Mouse (Mus musculus): ENCODE data around the gene Sprr2a2. TPM values are rescaled to one million over a fixed set of nuclear protein-coding genes. Genes with fewer than 3 reads are reported as not detected.
"Not testable (repeated sequence)": the region's sequence is repeated elsewhere in the genome, so short reads cannot be mapped to it uniquely, and the experiment has no call there.

The Sprr2a2 gene
- polyA plus RNA-seq (2015; fragmentation: Nextera tagmentation; extraction: Ambion mirVana) = 246 and 255 TPM in 2 replicates

DNA sequence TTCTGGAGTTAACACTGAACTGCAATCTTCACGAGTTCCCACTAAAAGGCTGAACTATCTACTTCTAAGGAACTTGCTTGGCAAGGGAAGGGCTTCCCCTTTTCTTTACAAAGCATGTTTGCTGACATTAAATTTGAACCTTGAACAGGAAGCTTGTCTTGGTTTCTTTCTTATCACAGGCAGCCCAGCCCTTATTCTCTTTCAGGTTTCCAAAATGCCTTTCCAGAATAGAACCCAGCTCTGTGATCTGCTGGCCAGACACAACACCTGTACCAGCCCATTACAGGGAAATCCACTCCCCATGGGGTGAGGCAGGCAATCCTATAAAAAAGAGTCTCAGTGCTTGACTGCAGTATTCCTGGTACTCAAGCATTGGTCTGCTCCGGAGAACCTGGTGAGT is at the start of gene Sprr2a2, which contains the start of gene Sprr2a1:
TSS of gene Sprr2a2 (plus strand) at position 352 of the 400 bp plus-strand sequence.
TSS of gene Sprr2a1 (plus strand) at position 231 of the 400 bp plus-strand sequence.
- DNase-seq (ENCODE audit: low spot score) = not testable (repeated sequence)

DNA sequence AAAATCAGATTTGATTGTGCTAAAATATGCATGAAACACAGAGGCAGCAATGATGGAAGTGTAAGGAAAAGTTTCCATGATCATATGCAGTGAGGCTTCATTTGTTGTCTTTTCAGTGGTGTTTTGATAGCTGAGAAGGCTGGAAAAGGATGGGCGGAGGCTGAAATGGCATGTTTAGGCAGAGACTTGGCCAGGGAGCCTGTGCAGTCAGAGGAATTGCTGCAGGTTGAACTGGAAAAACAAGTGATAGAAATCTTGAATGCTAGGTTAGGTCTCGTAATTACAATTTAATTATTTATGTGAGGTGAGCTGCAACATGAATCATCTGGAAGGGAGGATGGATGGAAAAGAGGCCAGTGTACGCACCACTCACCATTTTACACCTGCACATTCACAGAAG is 45.9 kb upstream of the Sprr2a2 start:
- no peak for DNase-seq (ENCODE audit: low spot score)

DNA sequence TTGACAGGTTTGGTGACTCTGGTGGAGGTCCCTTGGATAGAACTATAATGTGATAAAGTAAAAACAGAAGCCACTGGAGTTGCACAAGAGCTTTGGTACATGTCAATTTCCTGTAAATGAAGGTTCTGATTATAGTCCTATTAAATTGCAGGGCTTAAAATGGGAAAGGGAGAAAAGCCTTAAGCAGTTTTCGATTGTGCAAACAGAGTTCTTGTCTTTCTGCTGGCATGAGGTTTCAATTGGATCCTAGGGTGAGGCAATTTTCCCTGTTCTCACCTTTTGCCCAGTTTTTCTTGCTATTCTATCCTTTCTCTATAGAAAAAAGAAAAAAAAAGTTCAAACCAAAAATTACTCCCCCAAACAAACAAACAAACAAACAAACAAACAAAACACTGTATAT is 38.8 kb upstream of the Sprr2a2 start:
- no peak for DNase-seq (ENCODE audit: low spot score)

DNA sequence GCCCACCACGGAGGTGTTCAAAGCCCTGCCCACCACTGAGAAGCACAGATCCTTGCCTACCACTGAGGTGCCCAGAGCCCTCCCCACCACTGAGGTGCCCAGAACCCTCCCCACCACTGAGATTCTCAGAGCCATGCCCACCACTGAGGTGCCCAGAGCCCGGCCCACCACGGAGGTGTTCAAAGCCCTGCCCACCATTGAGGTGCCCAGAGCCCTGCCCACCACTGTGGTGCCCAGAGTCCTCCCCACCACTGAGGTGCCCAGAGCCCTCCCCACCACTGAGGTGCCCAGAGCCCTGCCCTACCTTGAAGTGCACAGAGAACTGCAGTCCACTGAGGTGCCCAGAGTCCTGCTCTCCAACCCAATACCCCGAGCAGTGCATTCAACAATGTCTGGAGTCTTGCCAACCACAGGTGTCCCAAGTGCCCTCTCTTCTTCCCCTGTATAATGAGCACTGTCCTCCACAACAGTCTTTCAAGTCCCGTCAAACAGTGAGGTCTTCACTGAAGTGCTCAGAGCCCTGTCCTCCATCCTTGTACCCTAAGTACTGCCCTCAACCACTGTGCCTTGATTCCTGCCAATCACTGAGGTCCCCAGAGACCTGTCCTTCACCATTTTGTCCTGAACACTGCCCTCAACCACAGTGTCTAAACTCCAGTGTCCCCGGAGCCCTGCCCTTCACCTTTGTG is 20.1 kb upstream of the Sprr2a2 start:
- no peak for DNase-seq (ENCODE audit: low spot score)

DNA sequence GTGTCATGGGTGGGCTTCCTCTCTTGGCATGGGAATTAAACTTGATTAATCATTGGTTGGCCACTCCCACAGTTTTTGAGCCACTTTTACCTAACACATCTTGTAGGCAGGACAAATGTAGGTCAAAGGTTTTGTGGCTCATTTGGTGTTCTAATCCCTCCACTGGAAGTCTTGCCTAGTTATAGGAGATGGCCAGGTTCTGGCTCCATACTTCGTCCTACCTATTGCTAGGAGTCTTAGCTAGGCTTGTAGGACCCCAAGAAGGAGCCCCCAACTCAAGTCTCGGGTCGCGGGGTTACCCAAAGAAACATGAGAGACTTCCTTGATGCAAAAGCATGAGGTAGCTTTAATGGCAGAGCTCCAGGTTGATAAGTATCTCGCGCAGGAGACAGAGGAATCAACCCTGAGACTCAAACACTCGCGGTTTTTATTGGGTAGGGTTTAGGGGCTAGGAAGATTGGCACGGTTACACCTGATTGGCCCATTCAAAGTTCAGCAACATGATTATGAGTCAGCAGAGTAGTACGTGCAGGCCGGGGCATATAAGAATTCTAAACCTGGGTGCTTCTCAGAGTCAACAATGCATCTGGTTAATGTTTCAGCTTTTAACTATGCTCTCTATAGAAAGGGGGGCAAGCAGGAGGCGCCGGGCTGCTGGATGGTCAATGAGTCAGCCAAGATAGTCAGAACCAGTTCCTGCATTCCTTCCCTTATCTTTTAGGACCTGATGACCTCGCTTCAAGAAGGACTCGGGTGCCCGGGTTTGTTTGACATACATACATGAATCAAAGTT is 4.4 kb upstream of the Sprr2a2 start:
- not testable (repeated sequence) for DNase-seq (ENCODE audit: low spot score)

DNA sequence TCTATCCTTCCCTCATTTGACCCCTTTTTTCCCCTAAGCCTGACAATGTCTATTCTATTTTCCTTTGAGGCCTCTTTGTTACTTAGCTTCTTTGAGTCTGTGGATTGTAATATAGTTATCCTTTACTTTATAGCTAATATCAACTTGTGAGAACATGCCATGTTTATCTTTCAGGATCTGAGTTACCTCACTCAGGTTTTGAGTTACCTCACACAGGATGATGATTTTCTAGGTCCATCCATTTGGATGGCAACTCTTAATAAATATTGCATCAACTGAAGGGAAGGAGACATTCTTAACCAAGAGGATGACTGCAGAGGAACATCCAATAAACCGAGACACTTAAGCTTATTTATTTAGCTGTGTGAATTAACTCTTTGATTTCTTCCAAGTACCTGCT is 3.7 kb upstream of the Sprr2a2 start:
- DNase-seq (ENCODE audit: low spot score) = not testable (repeated sequence)

DNA sequence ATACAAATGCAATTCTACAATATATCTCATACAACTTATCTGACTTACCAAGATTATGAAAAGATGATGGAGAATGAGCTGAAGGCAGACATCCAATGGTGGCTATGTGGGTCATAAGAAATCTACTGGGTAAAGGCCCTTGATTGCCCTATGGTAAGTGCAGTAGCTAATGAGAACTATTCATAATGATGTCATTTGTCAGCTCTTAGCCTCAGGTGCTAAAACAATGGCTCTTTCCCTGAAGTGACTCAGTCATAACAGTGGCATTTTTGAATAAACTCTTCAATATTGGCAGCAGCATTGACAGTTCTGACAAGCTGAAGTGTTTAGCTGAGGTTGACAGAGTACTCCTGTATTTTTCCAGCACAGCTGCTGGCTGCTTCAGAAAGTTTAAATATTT is 2.1 kb upstream of the Sprr2a2 start:
- not testable (repeated sequence) for DNase-seq (ENCODE audit: low spot score)

DNA sequence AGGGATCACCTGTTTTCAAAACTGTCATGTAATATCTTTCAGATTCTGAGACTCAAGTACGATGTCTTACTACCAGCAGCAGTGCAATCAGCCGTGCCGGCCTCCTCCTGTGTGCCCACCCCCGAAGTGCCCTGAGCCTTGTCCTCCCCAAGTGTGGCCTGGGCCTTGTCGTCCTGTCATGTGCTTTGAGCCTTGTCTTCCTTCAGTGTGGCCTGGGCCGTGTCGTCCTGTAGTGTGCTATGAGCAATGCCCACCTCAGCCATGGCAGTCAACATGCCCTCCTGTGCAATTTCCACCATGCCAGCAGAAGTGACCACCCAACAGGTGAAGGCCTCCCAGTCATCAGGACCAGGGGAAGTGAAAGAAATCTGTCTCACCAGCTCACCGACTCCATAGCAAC is 3.3 kb downstream of the Sprr2a2 start:
- DNase-seq (ENCODE audit: low spot score) = not testable (repeated sequence)

DNA sequence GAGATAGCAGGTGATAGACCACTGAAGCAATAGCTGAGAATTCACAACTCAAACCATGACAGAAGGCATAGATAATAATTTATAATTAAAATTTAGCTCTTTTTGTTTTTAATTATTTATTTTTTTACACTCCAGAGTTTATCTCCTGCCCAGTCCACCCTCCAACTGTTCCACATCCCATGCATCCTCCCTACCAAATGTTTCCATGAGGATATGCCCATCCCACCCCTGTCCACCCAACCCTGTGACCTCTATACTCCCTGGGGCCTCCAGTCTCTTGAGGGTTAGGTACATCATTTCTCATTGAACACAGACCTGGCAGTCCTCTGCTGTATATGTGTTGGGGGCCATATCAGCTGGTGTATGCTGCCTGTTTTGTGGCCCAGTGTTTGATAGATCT is 8.0 kb downstream of the Sprr2a2 start:
- not testable (repeated sequence) for DNase-seq (ENCODE audit: low spot score)

DNA sequence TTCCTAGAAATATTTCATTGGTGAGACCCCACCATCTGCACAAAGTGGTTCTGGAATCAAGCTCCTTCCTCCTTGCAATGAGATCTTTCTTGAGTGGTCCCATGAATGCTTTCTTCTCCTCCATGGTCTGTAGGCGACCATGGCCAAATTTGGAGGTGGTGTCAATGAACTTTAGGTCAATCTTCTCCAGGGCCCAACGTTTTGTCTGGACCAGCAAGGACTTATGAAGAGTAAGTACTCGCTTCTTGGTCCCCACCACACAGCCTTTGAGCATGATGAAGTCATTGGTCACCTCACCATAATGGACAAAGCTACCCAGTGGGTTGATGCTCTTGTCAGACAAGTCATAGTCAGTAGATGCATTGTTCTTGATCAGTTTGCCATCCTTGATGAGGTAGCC is 11.7 kb downstream of the Sprr2a2 start:
- DNase-seq (ENCODE audit: low spot score) = not testable (repeated sequence)

DNA sequence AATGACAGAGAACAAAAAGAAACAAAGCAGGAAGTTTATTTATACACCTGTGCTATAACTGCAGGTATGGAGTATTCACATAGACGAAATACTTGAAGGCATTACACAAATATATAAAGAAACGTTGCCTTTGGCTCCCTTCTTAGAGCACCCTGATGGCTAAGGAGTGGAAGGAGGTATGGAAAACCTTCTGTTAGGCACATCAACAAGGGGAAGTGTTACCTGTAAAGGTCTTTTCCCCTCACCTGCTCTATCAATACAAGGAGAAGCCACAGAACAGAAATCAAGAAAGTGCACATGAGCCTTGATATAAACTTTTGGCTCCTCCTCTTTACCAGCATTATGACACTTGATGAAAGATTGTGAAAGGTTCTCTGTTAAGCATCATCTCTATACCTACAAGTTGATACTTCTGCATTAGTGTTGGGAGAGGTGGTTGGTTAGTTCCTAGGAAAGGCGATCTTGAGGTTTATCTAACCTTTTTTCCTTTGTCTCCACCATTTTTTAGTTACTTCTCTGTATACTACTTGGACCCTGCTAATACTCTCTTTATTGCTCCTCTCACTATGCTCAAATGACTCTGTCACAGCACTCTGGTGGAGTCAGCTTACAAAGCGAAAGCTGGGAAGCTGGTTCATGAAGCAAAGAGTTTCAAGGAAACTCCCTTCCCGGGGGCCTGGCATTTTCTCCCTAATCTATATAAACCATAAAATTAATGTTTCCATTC is 20.9 kb downstream of the Sprr2a2 start:
- DNase-seq (ENCODE audit: low spot score) = not testable (repeated sequence)

DNA sequence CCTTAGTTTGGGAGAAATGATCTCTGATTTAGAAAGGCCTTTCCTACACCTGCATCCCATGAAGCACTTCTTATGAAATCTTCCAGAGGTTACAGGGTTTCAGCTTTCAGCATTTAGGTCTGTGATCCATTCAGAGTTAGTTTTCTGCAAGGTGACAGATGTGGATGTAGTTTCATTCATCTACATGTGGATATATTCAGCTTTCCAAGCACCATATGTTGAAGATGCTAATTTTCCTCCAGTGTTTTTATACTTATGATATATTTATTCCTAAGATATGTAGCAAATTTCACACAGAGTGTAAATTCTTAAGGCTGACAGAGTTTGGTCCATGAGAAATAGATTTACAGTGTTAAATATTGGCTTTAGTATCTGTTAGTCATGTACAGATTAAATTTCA is 23.0 kb downstream of the Sprr2a2 start:
- not testable (repeated sequence) for DNase-seq (ENCODE audit: low spot score)

DNA sequence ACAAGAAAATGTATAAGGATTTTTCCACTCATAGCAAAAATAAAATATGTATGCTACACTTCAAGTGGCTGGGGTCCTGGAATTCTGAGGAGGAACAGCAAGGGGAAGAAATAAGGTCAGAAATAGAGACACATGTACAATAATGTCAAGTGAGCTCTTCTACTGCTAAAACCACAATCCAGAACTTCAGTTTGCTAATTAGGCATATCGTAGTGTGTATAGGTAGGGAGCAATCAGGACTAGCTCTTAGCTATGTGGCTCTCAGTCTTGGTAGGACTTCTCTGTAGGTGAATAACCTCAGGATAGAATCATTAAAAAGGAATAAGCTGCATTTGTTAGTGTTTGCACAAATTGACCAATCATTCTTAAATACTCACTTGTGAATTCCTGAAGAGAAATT is 23.5 kb downstream of the Sprr2a2 start:
- not testable (repeated sequence) for DNase-seq (ENCODE audit: low spot score)

DNA sequence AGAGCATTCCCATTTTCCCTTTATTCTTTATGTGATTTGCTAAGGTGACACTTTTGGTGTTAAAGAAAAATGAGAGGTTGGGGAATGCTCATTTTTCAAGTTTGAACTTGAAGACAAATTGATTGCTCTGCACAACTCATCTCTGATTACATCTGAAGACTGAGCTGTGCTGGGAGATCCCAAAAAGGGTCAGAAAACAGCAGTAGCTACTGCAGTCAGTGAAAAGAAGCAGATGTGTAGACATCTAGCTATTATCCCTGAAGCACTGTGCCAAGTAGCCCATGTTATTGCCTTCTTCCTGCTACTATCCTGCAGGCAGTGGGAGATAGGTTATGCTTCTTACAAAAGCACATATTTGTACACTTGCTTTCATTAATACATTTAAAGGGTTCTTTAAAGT is 29.1 kb downstream of the Sprr2a2 start:
- not testable (repeated sequence) for DNase-seq (ENCODE audit: low spot score)

DNA sequence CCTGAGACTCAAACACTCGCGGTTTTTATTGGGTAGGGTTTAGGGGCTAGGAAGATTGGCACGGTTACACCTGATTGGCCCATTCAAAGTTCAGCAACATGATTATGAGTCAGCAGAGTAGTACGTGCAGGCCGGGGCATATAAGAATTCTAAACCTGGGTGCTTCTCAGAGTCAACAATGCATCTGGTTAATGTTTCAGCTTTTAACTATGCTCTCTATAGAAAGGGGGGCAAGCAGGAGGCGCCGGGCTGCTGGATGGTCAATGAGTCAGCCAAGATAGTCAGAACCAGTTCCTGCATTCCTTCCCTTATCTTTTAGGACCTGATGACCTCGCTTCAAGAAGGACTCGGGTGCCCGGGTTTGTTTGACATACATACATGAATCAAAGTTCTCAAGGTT is 30.5 kb downstream of the Sprr2a2 start:
- DNase-seq (ENCODE audit: low spot score) = not testable (repeated sequence)

DNA sequence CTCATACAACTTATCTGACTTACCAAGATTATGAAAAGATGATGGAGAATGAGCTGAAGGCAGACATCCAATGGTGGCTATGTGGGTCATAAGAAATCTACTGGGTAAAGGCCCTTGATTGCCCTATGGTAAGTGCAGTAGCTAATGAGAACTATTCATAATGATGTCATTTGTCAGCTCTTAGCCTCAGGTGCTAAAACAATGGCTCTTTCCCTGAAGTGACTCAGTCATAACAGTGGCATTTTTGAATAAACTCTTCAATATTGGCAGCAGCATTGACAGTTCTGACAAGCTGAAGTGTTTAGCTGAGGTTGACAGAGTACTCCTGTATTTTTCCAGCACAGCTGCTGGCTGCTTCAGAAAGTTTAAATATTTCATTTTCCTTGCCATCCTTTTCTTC is 32.8 kb downstream of the Sprr2a2 start:
- not testable (repeated sequence) for DNase-seq (ENCODE audit: low spot score)

DNA sequence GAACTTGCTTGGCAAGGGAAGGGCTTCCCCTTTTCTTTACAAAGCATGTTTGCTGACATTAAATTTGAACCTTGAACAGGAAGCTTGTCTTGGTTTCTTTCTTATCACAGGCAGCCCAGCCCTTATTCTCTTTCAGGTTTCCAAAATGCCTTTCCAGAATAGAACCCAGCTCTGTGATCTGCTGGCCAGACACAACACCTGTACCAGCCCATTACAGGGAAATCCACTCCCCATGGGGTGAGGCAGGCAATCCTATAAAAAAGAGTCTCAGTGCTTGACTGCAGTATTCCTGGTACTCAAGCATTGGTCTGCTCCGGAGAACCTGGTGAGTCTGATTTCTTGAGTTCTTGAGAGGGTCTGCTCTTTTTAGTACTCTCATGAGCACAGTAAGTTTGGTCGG is 34.7 kb downstream of the Sprr2a2 start:
- DNase-seq (ENCODE audit: low spot score) = not testable (repeated sequence)

DNA sequence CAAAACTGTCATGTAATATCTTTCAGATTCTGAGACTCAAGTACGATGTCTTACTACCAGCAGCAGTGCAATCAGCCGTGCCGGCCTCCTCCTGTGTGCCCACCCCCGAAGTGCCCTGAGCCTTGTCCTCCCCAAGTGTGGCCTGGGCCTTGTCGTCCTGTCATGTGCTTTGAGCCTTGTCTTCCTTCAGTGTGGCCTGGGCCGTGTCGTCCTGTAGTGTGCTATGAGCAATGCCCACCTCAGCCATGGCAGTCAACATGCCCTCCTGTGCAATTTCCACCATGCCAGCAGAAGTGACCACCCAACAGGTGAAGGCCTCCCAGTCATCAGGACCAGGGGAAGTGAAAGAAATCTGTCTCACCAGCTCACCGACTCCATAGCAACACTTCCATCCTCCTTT is 38.1 kb downstream of the Sprr2a2 start:
- DNase-seq (ENCODE audit: low spot score) = not testable (repeated sequence)

DNA sequence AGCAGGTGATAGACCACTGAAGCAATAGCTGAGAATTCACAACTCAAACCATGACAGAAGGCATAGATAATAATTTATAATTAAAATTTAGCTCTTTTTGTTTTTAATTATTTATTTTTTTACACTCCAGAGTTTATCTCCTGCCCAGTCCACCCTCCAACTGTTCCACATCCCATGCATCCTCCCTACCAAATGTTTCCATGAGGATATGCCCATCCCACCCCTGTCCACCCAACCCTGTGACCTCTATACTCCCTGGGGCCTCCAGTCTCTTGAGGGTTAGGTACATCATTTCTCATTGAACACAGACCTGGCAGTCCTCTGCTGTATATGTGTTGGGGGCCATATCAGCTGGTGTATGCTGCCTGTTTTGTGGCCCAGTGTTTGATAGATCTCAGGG is 42.8 kb downstream of the Sprr2a2 start:
- not testable (repeated sequence) for DNase-seq (ENCODE audit: low spot score)

DNA sequence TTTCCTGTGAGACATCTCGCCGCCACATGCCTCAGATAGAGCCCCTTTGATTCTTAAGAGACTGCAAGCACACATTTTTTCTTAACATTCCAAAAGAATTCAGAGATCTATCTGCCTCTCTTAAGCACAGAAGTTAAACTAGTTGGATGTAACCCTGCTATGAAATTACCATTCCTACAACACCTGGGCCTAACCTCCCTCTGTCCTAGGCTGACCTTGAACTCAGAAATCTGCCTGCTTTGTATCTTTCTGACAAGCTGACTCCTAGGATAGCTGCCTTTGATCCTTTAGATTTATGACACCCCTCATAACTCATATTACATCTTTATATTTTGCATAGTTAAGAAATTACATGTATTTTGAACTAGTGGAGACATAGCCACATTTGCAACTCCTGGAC is 47.7 kb downstream of the Sprr2a2 start:
- not testable (repeated sequence) for DNase-seq (ENCODE audit: low spot score)

DNA sequence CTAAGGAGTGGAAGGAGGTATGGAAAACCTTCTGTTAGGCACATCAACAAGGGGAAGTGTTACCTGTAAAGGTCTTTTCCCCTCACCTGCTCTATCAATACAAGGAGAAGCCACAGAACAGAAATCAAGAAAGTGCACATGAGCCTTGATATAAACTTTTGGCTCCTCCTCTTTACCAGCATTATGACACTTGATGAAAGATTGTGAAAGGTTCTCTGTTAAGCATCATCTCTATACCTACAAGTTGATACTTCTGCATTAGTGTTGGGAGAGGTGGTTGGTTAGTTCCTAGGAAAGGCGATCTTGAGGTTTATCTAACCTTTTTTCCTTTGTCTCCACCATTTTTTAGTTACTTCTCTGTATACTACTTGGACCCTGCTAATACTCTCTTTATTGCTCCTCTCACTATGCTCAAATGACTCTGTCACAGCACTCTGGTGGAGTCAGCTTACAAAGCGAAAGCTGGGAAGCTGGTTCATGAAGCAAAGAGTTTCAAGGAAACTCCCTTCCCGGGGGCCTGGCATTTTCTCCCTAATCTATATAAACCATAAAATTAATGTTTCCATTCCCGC is 55.8 kb downstream of the Sprr2a2 start:
- DNase-seq (ENCODE audit: low spot score) = not testable (repeated sequence)
